Mouse (Mus musculus) megakaryocyte, adult 5-6 weeks (primary cell): ENCODE measurements at regions not wholly inside any gene's neighbourhood (a gene's known extent, or its start where the extent isn't known, plus 50 kb on each side); places are given as distances from the start of the nearest gene placed in this dataset.

ENCODE experiments used
- ATAC-seq: 2 replicates; pipeline ENCODE4 v1.8.0; 2016; ENCODE audit warnings: mild to moderate bottlenecking, inconsistent platforms; ENCODE audit not compliant: poor library complexity, severe bottlenecking

DNA sequence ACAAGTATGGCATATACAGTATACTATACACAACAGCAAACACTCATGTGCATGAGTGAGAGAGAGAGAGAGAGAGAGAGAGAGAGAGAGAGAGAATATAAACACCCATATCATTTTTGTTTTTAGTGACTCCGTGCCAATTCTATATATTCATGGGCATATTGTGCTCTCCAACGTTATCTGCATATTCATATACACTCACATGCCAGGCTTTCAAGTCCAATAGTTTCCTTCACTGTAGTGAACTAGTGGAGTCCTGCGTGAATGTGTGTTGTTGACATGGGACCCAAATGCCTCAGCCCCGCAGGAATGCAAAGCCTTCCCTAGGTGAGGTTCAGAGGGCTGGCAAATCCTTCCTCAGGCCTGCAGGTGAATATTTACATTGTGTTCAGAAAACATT lies 53.4 kb upstream of the Nab1 start:
- ATAC-seq = no peak

DNA sequence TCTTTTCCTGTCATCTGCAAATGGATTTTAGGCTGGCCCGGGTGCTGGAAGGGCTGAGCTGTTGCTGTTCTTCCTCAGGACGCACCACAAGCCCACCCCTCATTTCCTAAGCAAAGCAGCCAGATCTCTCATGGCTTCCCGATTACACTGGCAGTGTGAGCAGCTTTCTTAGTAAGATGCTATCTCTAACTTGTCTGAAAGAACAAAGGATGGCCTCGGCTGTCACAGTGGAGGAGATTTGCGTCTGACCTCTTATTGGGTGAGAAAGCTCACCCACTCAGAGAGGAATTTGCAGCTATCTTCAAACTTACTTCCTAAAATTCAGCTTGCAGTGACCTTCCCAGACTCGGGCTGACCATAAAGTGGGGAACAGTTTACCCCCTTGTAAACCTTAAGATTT lies 64.7 kb upstream of the Nemp2 start:
- ATAC-seq = no peak

DNA sequence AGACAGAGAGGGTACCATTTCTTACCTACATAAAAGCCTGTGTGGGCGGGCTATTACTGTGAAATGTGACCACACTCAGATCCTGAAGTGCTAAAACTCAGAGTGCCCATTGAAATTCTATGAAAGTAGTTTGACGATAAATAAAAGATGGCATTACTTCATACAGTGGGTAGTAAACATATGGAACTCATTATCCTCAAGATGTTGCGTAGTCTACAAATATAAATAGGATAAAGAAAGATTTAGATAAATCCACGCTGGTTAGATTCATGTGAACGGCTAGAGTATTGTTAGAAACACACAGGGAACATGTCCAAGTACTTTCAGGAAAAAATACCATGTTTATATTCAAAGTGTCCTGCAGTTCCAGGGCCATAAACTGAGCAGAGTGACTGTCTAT lies 58.8 kb upstream of the Nemp2 start:
- no peak for ATAC-seq

DNA sequence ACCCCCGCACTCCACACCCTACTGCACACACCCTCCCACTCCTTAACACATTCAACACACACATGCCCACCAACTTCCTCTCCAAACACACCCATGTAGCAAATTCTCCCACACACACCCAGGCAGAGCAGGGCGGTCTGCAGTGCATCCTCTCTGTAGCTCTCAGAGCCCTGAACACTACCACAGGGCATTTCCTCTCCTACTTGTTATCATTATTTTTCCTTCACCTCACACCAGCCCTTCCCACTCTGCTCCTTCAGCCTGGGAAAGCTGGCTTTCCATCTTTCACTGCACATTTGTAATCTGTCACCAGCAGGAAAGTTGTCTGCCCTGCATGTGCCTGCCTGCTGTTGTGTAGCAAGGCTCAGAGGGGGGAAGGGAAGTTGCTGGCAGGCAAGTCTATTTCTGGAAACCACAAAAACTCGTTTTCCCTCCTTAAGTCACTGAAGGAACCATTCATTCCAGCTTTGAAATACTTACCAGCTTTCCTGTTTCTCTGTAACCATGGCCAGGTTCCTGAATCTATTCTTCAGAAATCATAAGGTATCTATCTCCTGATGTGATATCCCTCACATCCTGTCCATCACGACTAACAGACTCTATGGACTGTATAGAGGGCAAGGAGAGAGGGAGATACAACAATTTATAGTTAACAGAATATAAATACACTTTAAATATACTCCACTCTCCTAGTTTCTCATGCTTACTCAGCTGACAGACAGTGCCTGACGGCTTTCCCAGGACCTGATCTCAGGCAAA lies 52.0 kb upstream of the Nemp2 start:
- peak; percentile 95 for ATAC-seq

DNA sequence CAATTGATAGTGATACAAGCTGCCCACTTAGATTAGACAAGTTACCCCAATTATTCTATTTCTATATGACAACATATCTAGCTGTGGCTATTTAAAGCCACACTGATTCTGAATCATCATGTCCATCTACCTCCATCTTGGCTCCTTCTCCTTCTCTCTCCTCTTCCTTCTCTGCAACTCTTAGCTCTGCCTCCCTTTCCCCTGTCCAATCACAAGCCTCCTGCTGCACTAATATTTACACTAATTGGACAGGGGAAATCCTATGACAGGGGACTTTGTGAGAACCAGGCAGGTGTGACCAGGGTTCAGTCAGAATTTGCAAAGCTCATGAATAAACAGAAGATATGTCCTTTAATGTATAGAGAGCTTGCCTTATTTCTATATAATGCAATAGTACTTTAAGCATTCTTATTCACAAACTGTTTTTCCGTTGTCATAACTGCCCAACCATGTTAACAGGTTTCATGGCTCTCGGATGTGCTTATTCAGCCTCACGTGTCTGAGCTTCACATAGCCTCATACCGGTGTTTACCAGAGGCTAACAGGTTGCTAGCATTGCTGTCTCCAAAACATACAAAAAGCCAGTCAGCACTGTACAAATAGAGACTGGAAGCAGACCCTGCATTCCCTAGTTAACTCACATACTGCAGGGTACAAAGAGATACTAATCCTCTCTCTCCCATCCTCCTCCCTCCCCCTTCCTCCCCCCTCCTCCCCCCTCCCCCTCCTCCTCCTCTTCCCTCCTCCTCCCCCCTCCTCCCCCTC lies 50.2 kb upstream of the Nemp2 start:
- no peak for ATAC-seq
